Mouse (Mus musculus) intestine, embryonic 16.5 days (tissue): ENCODE data around the gene Tcirg1. TPM values are rescaled to one million over a fixed set of nuclear protein-coding genes. Genes with fewer than 3 reads are reported as not detected.
A peak's percentile ranks its signal among the peaks of the same experiment; 100 is the strongest.

Experiments used
- ATAC-seq: fragments of 200-750 bp; cut with Nextera tagmentation; 2 replicates; pipeline ENCODE4 v1.8.0; 2017; ENCODE audit warnings: moderate TSS enrichment, moderate library complexity
- H3K27ac ChIP-seq: fragments of 300-500 bp; sonication (generic); 2 replicates; pipeline ENCODE4 v1.5.1; 2014; ENCODE audit warnings: mild to moderate bottlenecking, low read length
- H3K27me3 ChIP-seq: fragments of 300-500 bp; sonication (generic); replicated peaks from 2 replicates; pipeline ENCODE4 v1.6.1; 2014; ENCODE audit warnings: low read length, control low read depth, mixed read lengths; ENCODE audit not compliant: control insufficient read depth, insufficient read depth
- H3K36me3 ChIP-seq: fragments of 300-500 bp; sonication (generic); 2 replicates; pipeline ENCODE4 v1.6.1; 2014; ENCODE audit warnings: low read length, control low read depth; ENCODE audit not compliant: control insufficient read depth, insufficient read depth
- H3K4me1 ChIP-seq: fragments of 300-500 bp; sonication (generic); 2 replicates; pipeline ENCODE4 v1.6.1; 2014; ENCODE audit warnings: low read length, control low read depth, mixed read lengths; ENCODE audit not compliant: control insufficient read depth, insufficient read depth
- H3K4me2 ChIP-seq: fragments of 300-500 bp; sonication (generic); 2 replicates; pipeline ENCODE4 v1.6.1; 2014; ENCODE audit warnings: low read depth, low read length, control low read depth
- H3K4me3 ChIP-seq: fragments of 300-500 bp; sonication (generic); 2 replicates; pipeline ENCODE4 v1.5.1; 2014; ENCODE audit warnings: mild to moderate bottlenecking, low read length
- H3K9ac ChIP-seq: fragments of 300-500 bp; sonication (generic); 2 replicates; pipeline ENCODE4 v1.6.1; 2014; ENCODE audit warnings: low read depth, low read length
- H3K9me3 ChIP-seq: fragments of 300-500 bp; sonication (generic); 2 replicates; pipeline ENCODE4 v1.6.1; 2016; ENCODE audit warnings: low read length, control low read depth; ENCODE audit not compliant: control insufficient read depth
- WGBS: fragments of 180-500 bp; shearing (Covaris S2); extraction: QIAGEN DNeasy Blood & Tissue Kit; methylation state at CpG from one replicate; pipeline ENCODE4 v1.1.7; 2014; 5-methylcytosine and 5-hydroxymethylcytosine counted together
- polyA plus RNA-seq: library from polyadenylated mRNA; unstranded; fragments of >200 nt; fragmentation: Nextera tagmentation; extraction: Ambion mirVana; gene quantifications from 2 replicates; pipeline ENCODE4 v1.2.1, GENCODE M21; 2015

Tcirg1 gene
- polyA plus RNA-seq, 1 experiment from 2014 or later: 73.3 TPM

DNA sequence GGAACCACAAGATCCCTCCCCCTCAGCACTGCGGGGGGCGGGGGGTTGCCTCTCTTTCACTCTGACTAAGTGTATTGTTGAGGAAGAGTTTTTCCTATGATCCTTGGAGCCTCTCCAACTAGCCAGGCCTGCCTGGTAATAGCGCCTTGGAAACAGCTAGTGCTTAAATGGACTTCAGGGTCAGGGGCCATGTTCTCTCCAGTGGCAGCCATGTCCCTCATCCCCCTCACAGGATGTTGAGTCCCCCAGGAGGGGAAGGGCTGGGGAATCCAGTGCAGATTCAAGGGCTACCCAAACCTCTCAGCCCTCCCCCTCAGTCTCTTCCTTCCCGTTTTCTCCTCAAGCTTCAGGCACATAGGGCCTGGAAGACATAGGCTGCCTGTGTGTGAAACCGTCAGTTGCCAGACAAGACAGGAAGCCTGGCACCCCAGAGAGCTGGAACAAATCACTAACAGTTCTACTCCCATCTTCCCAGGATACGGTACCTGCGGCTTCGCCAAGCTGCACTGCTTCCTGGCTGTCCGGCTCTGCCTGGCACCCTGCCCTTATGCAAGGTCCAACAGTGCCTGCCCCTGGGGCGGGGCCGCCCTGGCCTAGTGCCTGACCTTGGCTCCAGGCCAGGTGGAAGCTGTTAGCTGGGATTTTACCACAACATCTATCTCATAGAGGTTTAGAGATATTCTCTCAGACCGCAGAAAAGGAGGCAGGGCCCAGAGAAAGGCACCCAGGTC lies 22.4 kb upstream of the Tcirg1 start, which contains the start of gene Aldh3b1:
Gene Aldh3b1, minus strand, starts transcription at position 598 of the 731 bp plus-strand sequence.
- H3K4me1 ChIP-seq: peaks cover 20% of the 10 kb centered on the region
- peak; percentile 83 for ATAC-seq
- peak within 1 kb of the TSS; percentile 75 for H3K27ac ChIP-seq
- no peak within 1 kb of the TSS for H3K4me2 ChIP-seq
- H3K9ac ChIP-seq: peak within 1 kb of the TSS; percentile 25; the same call in 1 of the 2 replicates
- no peak within 1 kb of the TSS for H3K4me3 ChIP-seq
- H3K27me3 ChIP-seq: no peaks in the 10 kb centered on the region
- 36% methylated on average over 12 of the region's 12 CpGs for WGBS
- no peaks in the 10 kb centered on the region for H3K36me3 ChIP-seq
- H3K9me3 ChIP-seq: no peaks in the 10 kb centered on the region

DNA sequence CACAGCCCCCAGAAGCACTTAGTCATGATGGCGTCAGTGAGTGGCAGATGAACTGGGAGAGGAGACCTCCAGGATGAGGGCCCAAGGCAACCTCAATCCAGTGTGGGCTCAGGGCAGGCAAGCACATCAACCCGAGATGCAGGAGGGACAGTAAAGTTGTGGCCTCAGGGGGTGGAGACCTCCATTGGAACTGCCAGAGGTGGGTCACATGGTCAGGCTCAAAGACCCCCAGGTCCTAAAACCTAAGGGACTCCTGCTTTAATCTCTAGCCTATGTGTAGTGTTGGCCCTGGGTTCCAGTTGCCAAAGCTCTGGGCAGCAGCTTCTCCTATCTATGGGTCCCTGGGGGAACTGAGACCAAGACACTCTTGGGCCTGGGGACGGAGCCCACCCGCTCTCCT lies 21.8 kb upstream of the Tcirg1 start:
- no peak overlapping the region for H3K4me2 ChIP-seq
- peak overlapping the region; percentile 75 for H3K27ac ChIP-seq
- no peaks in the 10 kb centered on the region for H3K36me3 ChIP-seq
- no peaks in the 10 kb centered on the region for H3K9me3 ChIP-seq
- ATAC-seq: no peak
- 76% methylated on average over 4 of the region's 4 CpGs for WGBS
- H3K27me3 ChIP-seq: no peaks in the 10 kb centered on the region
- no peak overlapping the region for H3K9ac ChIP-seq
- no peak overlapping the region for H3K4me3 ChIP-seq
- H3K4me1 ChIP-seq: peaks cover 20% of the 10 kb centered on the region

DNA sequence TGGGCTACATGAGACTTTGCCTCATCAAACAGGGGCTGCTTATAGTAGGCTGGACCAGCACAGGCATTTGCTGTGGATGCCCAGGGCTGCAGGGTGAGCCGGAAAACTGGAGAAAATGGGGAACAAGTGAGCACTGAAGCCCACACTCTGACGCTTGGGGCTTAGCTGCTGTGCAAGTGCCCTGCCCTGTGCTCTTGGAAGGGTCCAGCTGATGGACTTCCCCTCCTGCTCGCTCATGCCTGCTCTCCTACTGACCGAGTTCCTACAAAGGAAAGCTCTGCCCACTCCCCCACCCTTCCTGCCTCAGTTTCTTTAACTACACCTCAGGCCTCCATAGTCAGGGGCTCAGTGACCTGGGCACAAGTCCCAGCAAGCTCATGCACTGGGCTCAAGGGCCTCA lies 21.1 kb upstream of the Tcirg1 start:
- 93% methylated on average over 4 of the region's 4 CpGs for WGBS
- Histone ChIP-seq H3K4me2 (no peak overlapping the region), H3K4me1 (peaks cover 20% of the 10 kb centered on the region), H3K27me3 (no peaks in the 10 kb centered on the region), H3K36me3 (no peaks in the 10 kb centered on the region), H3K9me3 (no peaks in the 10 kb centered on the region), H3K4me3 (no peak overlapping the region), H3K27ac (no peak overlapping the region), H3K9ac (no peak overlapping the region)
- ATAC-seq: no peak

DNA sequence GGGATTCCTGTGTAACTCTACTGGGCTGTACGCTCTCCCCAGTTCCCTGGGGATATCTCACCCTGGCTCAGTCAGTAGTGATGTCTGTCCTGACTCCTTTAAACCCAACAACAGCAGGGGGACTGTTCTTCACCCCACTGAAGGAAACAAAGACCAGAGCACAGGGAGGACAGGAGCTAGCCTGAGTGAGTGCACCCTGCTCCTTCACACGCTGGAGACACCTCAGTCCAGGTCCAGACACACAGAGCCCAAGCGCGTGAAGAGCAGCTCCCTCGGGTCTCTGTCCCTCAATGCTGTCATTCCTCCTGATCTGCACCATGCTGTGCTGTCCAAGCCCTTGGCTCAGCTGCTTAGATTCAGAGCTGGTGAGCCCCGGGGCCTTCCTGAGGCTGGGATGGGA lies 19.8 kb upstream of the Tcirg1 start:
- H3K4me3 ChIP-seq: no peak overlapping the region
- no peaks in the 10 kb centered on the region for H3K36me3 ChIP-seq
- H3K27me3 ChIP-seq: no peaks in the 10 kb centered on the region
- H3K27ac ChIP-seq: no peak overlapping the region
- peaks cover 26% of the 10 kb centered on the region for H3K4me1 ChIP-seq
- H3K9ac ChIP-seq: no peak overlapping the region
- WGBS: 75% methylated on average over 6 of the region's 6 CpGs
- ATAC-seq: no peak
- H3K4me2 ChIP-seq: no peak overlapping the region
- H3K9me3 ChIP-seq: no peaks in the 10 kb centered on the region

DNA sequence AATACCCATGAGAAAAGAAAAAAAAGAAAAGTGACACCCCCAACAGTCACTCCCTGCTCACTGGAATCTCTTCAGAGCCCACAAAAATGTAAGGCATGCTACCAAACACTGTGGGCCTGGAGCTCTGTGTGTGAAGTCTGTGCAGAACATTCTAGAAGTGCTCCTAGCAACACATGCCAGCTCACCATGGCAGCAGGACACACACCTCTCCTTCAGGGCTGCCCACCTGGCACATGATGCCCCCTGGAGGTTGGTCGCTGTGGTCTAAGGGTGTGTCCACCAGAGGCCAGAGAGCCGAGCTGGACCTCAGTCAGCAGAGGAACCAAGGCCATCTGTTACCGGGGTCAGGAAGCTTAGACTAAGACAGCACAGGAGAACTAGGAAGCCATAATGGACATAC lies 19.3 kb upstream of the Tcirg1 start:
- Histone ChIP-seq H3K4me2 (no peak overlapping the region), H3K9me3 (no peaks in the 10 kb centered on the region), H3K27me3 (no peaks in the 10 kb centered on the region), H3K9ac (no peak overlapping the region), H3K27ac (no peak overlapping the region), H3K4me1 (peaks cover 26% of the 10 kb centered on the region), H3K4me3 (no peak overlapping the region), H3K36me3 (no peaks in the 10 kb centered on the region)
- WGBS: 70% methylated on average over 3 of the region's 3 CpGs
- no peak for ATAC-seq

DNA sequence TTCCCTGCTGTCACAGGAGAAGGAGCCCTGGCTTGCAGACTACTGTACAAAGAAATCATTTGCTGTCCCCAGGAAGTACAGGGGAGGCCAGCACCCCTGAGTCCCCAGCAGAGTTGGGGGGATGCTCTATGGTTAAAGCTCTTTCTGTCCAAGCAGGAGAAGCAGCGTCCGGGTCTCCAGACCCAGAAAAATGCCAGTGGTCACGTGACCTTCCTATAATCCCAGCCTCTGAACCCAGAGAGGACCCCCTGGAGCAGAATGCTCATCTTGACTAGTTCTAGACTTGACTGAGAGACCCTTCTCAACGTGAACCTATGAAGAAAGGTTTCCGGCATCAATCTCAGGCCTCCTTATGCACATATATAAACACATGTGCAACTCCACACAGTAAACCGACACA lies 18.9 kb upstream of the Tcirg1 start:
- 84% methylated on average over 6 of the region's 6 CpGs for WGBS

DNA sequence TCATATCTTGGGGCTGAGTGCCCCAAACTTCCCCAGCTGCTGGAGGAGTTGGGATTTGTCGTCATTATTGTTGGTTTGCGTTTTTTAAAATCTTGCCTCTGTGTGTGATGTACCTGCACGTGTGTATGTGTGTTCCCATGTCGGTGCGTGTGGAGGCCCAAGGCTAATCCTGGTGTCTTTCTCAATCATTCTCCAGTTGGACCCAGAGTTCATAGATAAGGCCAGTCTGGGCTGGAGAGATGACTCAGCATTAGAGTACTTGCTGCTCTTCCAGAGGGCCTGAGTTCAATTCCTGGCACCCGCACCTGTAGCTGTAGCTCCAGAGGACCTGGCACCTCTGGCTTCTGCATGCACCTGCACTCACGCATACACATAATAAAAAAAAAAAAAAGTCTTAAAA lies 17.9 kb upstream of the Tcirg1 start:
- Histone ChIP-seq H3K4me2 (no peak overlapping the region), H3K27ac (no peak overlapping the region), H3K9me3 (no peaks in the 10 kb centered on the region), H3K36me3 (no peaks in the 10 kb centered on the region), H3K9ac (no peak overlapping the region), H3K4me3 (no peak overlapping the region), H3K4me1 (peaks cover 16% of the 10 kb centered on the region), H3K27me3 (no peaks in the 10 kb centered on the region)
- no peak for ATAC-seq
- 86% methylated on average over 7 of the region's 7 CpGs for WGBS

More for the DNA sequence above, 18.9 kb upstream of the Tcirg1 start:
- H3K36me3 ChIP-seq: no peaks in the 10 kb centered on the region
- no peak overlapping the region for H3K4me2 ChIP-seq
- no peak overlapping the region for H3K4me3 ChIP-seq
- H3K9me3 ChIP-seq: no peaks in the 10 kb centered on the region
- no peak overlapping the region for H3K27ac ChIP-seq
- no peak for ATAC-seq
- H3K27me3 ChIP-seq: no peaks in the 10 kb centered on the region
- peaks cover 26% of the 10 kb centered on the region for H3K4me1 ChIP-seq
- H3K9ac ChIP-seq: no peak overlapping the region

DNA sequence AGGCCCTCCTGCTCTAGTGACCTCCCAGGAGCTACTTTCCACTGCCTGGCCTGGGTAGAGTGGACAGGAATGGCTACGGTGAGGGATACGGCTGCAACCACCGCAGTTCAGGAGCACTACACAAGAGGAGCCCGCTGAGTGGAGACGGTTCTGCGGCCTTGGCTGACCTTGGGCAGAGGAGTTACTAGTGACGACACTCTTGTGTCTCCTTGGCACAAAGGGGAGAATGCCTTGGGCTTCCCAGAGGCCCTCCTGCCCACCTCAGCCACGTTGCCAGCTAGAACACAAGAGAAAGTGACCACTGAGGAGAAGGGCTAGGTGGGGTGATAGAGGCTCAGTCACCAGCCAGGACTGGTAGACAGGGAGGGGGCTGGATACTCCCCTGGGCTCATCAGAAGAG lies 17.3 kb upstream of the Tcirg1 start:
- no peak overlapping the region for H3K4me2 ChIP-seq
- H3K27ac ChIP-seq: peak overlapping the region; percentile 1
- H3K4me3 ChIP-seq: no peak overlapping the region
- ATAC-seq: no peak
- H3K4me1 ChIP-seq: peaks cover 9% of the 10 kb centered on the region
- WGBS: 75% methylated on average over 8 of the region's 8 CpGs
- H3K27me3 ChIP-seq: no peaks in the 10 kb centered on the region
- H3K36me3 ChIP-seq: no peaks in the 10 kb centered on the region
- H3K9ac ChIP-seq: no peak overlapping the region
- no peaks in the 10 kb centered on the region for H3K9me3 ChIP-seq

DNA sequence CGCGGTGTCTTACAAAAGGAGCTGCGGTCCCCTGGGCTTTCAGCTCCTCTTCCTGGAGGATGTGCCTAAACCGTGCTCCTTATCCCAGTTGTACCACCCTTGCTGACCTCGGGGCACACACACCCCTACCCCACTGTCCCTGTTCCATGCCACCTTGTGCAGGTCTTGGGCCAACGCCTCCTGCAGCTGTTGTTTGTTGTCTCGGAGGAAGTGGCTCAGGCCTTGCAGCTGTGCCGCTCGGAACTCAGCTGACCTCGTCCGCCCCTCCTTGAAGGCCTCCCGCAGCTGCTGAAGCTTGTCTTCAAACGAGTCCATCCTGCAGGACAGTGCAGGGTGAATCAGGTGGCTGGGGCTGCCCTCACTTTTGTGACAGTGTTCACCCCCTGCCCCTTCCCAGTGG lies 16.7 kb upstream of the Tcirg1 start:
- H3K4me3 ChIP-seq: no peak overlapping the region
- WGBS: 56% methylated on average over 13 of the region's 13 CpGs
- H3K4me2 ChIP-seq: no peak overlapping the region
- ATAC-seq: 0 out of 2 replicates have a peak, but pooled peaks have one; percentile 14
- H3K36me3 ChIP-seq: no peaks in the 10 kb centered on the region
- peak overlapping the region; percentile 1 for H3K27ac ChIP-seq
- peaks cover 9% of the 10 kb centered on the region; the same call in 1 of the 2 replicates for H3K4me1 ChIP-seq
- no peak overlapping the region for H3K9ac ChIP-seq
- H3K9me3 ChIP-seq: no peaks in the 10 kb centered on the region
- no peaks in the 10 kb centered on the region for H3K27me3 ChIP-seq
